ENCODE assay signal across 8 mouse cellular contexts in genomic region chr8:70594621-70595564, GRCm38 (mm10). TPM values are rescaled to one million over a fixed set of nuclear protein-coding genes. Genes with fewer than 3 reads are reported as not detected.
DNase-seq lines count a peak whose midpoint lies in the region; ATAC-seq and TF ChIP-seq lines count a peak whose summit lies in the region.

No protein-coding gene starts in this region.

- H3K9ac ChIP-seq in ES-Bruce4 (ENCODE audit: low read depth, poor library complexity, severe bottlenecking) = peak overlapping the region; percentile 78
- peak overlapping the region; percentile 68 for H3K9ac ChIP-seq in embryonic facial prominence, embryonic 12.5 days
- peak overlapping the region; percentile 60 for H3K9ac ChIP-seq in liver, embryonic 15.5 days
- H3K9ac ChIP-seq in neural tube, embryonic 14.5 days (replicated peaks; ENCODE audit: low read depth, low read length) = peak overlapping the region; percentile 73

- peak; percentile 65 for DNase-seq in cerebellum, adult 11-12 months
- DNase-seq in cerebellum, adult 9-10 months = no peak
- peak; percentile 72 for DNase-seq in induced T-regulatory cell, adult 2 months (ENCODE audit: low read depth)
- no peak for DNase-seq in adrenal gland, postnatal 4 days (ENCODE audit: low spot score in 2 of 2)

- H3K36me3 ChIP-seq in ES-Bruce4 (ENCODE audit: control insufficient read depth, insufficient read depth, low read length, poor library complexity, severe bottlenecking) = peaks cover 3% of the 10 kb centered on the region; the same call in 1 of the 2 replicates
- H3K36me3 ChIP-seq in embryonic facial prominence, embryonic 12.5 days = peaks cover 38% of the 10 kb centered on the region
- peaks cover 53% of the 10 kb centered on the region for H3K36me3 ChIP-seq in liver, embryonic 15.5 days (replicated peaks)
- H3K36me3 ChIP-seq in neural tube, embryonic 14.5 days (ENCODE audit: control insufficient read depth, insufficient read depth, low read length) = peaks cover 7% of the 10 kb centered on the region

- peaks cover 4% of the 10 kb centered on the region for H3K4me1 ChIP-seq in ES-Bruce4 (ENCODE audit: control insufficient read depth, insufficient read depth, low read length)
- H3K4me1 ChIP-seq in embryonic facial prominence, embryonic 12.5 days = peaks cover 55% of the 10 kb centered on the region
- peaks cover 81% of the 10 kb centered on the region for H3K4me1 ChIP-seq in liver, embryonic 15.5 days (replicated peaks)
- H3K4me1 ChIP-seq in neural tube, embryonic 14.5 days (ENCODE audit: control insufficient read depth, insufficient read depth, low read length) = peaks cover 37% of the 10 kb centered on the region

- peak overlapping the region; percentile 91 for H3K4me2 ChIP-seq in embryonic facial prominence, embryonic 12.5 days (replicated peaks)
- H3K4me2 ChIP-seq in liver, embryonic 15.5 days = peak overlapping the region; percentile 99
- peak overlapping the region; percentile 97 for H3K4me2 ChIP-seq in neural tube, embryonic 14.5 days (ENCODE audit: low read depth, low read length)

- WGBS in embryonic facial prominence, embryonic 12.5 days = 10% methylated on average over 81 of the region's 82 CpGs
- 12% methylated on average over 82 of the region's 82 CpGs for WGBS in liver, embryonic 15.5 days (ENCODE audit: insufficient replicate concordance)
- WGBS in neural tube, embryonic 14.5 days = 9% methylated on average over 81 of the region's 82 CpGs

- peak overlapping the region; percentile 80 for H3K4me3 ChIP-seq in ES-Bruce4 (ENCODE audit: low read depth, low read length)
- peak overlapping the region; percentile 68 for H3K4me3 ChIP-seq in embryonic facial prominence, embryonic 12.5 days
- H3K4me3 ChIP-seq in liver, embryonic 15.5 days (replicated peaks) = peak overlapping the region; percentile 65
- peak overlapping the region; percentile 62 for H3K4me3 ChIP-seq in neural tube, embryonic 14.5 days (ENCODE audit: low read depth, low read length)

- TF ChIP-seq CTCF in ES-Bruce4 (IDR thresholded peaks at IDR 0.05; ENCODE audit: low read depth, low read length) = no peak

- no peak for TF ChIP-seq EP300 in ES-Bruce4 (IDR thresholded peaks at IDR 0.05; ENCODE audit: insufficient read depth, low read depth, low read length)

- TF ChIP-seq POLR2A in ES-Bruce4 (IDR thresholded peaks at IDR 0.05; ENCODE audit: insufficient read depth, low read length) = no peak

- no peaks in the 10 kb centered on the region for H3K9me3 ChIP-seq in ES-Bruce4 (replicated peaks; ENCODE audit: control insufficient read depth, insufficient read depth, low read length, poor library complexity, severe bottlenecking)
- H3K9me3 ChIP-seq in embryonic facial prominence, embryonic 12.5 days = no peaks in the 10 kb centered on the region
- no peaks in the 10 kb centered on the region for H3K9me3 ChIP-seq in liver, embryonic 15.5 days (replicated peaks)
- H3K9me3 ChIP-seq in neural tube, embryonic 14.5 days (ENCODE audit: control insufficient read depth, low read length) = no peaks in the 10 kb centered on the region

- ATAC-seq in embryonic facial prominence, embryonic 12.5 days (ENCODE audit: insufficient number of reproducible peaks, insufficient read depth, low FRiP score, low TSS enrichment) = 0 out of 2 replicates have a peak, but pooled peaks have one; percentile 0
- peak; percentile 4; the same call in 1 of the 2 replicates for ATAC-seq in liver, embryonic 15.5 days (ENCODE audit: insufficient read depth)
- peak; percentile 25 for ATAC-seq in neural tube, embryonic 14.5 days (ENCODE audit: low read depth)

- no peak overlapping the region for H3K27ac ChIP-seq in ES-Bruce4 (ENCODE audit: insufficient read depth, low read length)
- H3K27ac ChIP-seq in embryonic facial prominence, embryonic 12.5 days = peak overlapping the region; percentile 88
- peak overlapping the region; percentile 76 for H3K27ac ChIP-seq in liver, embryonic 15.5 days (replicated peaks)
- H3K27ac ChIP-seq in neural tube, embryonic 14.5 days (ENCODE audit: low read depth, low read length) = peak overlapping the region; percentile 71

- H3K27me3 ChIP-seq in ES-Bruce4 (ENCODE audit: control insufficient read depth, insufficient read depth, low read length, poor library complexity, severe bottlenecking) = no peaks in the 10 kb centered on the region
- no peaks in the 10 kb centered on the region for H3K27me3 ChIP-seq in embryonic facial prominence, embryonic 12.5 days
- H3K27me3 ChIP-seq in liver, embryonic 15.5 days = no peaks in the 10 kb centered on the region
- no peaks in the 10 kb centered on the region for H3K27me3 ChIP-seq in neural tube, embryonic 14.5 days (ENCODE audit: control insufficient read depth, insufficient read depth, low read length)

RNA-seq across cellular contexts. Expression of gene Isyna1, which starts 0.7 kb away (rescaled TPM):
- 61.5 and 72.3 TPM in 2 replicates for polyA plus RNA-seq in ES-Bruce4 (2011; ENCODE audit: insufficient read depth, insufficient read length, low read depth, missing spikeins)
- polyA plus RNA-seq in embryonic facial prominence, embryonic 12.5 days (2016; fragmentation: Nextera tagmentation; extraction: Ambion mirVana) = 185 and 195 TPM in 2 replicates
- 43.2 and 44.7 TPM in 2 replicates for polyA plus RNA-seq in liver, embryonic 15.5 days (2015; fragmentation: Nextera tagmentation; extraction: Ambion mirVana)
- polyA plus RNA-seq in neural tube, embryonic 14.5 days (2014; fragmentation: Nextera tagmentation; extraction: Ambion mirVana) = 65.5 and 73.3 TPM in 2 replicates
- total RNA-seq in adrenal gland, postnatal 4 days (2021) = 10 to 100 TPM; 82.6 to 88.9 TPM

RNA-seq across cellular contexts. Expression of gene Ssbp4, which starts 13.8 kb away (rescaled TPM):
- polyA plus RNA-seq in ES-Bruce4 (2011; ENCODE audit: insufficient read depth, insufficient read length, low read depth, missing spikeins) = 49.9 and 50.2 TPM in 2 replicates
- polyA plus RNA-seq in embryonic facial prominence, embryonic 12.5 days (2016; fragmentation: Nextera tagmentation; extraction: Ambion mirVana) = 134 and 142 TPM in 2 replicates
- polyA plus RNA-seq in liver, embryonic 15.5 days (2015; fragmentation: Nextera tagmentation; extraction: Ambion mirVana) = 37.8 and 47.7 TPM in 2 replicates
- polyA plus RNA-seq in neural tube, embryonic 14.5 days (2014; fragmentation: Nextera tagmentation; extraction: Ambion mirVana) = 163 and 240 TPM in 2 replicates
- total RNA-seq in adrenal gland, postnatal 4 days (2021) = 100 to 1,000 TPM; 137 to 154 TPM

RNA-seq across cellular contexts. Expression of gene Lrrc25, which starts 21.1 kb away (rescaled TPM):
- polyA plus RNA-seq in ES-Bruce4 (2011; ENCODE audit: insufficient read depth, insufficient read length, low read depth, missing spikeins) = not detected in 2 replicates
- 1.1 and 1.2 TPM in 2 replicates for polyA plus RNA-seq in embryonic facial prominence, embryonic 12.5 days (2016; fragmentation: Nextera tagmentation; extraction: Ambion mirVana)
- polyA plus RNA-seq in liver, embryonic 15.5 days (2015; fragmentation: Nextera tagmentation; extraction: Ambion mirVana) = 7.2 and 7.4 TPM in 2 replicates
- polyA plus RNA-seq in neural tube, embryonic 14.5 days (2014; fragmentation: Nextera tagmentation; extraction: Ambion mirVana) = 0.20 and 1.8 TPM in 2 replicates
- total RNA-seq in adrenal gland, postnatal 4 days (2021) = 1 to 10 TPM; 2.9 to 3.8 TPM

RNA-seq across cellular contexts. Expression of gene Gdf15, which starts 37.4 kb away (rescaled TPM):
- polyA plus RNA-seq in ES-Bruce4 (2011; ENCODE audit: insufficient read depth, insufficient read length, low read depth, missing spikeins) = 1.9 and 2.1 TPM in 2 replicates
- polyA plus RNA-seq in embryonic facial prominence, embryonic 12.5 days (2016; fragmentation: Nextera tagmentation; extraction: Ambion mirVana) = not detected in 2 replicates
- 3.4 and 4.3 TPM in 2 replicates for polyA plus RNA-seq in liver, embryonic 15.5 days (2015; fragmentation: Nextera tagmentation; extraction: Ambion mirVana)
- polyA plus RNA-seq in neural tube, embryonic 14.5 days (2014; fragmentation: Nextera tagmentation; extraction: Ambion mirVana) = 0.54 TPM in 1 of 2 replicates, not detected in the other
- total RNA-seq in adrenal gland, postnatal 4 days (2021) = 1 to 10 TPM in 1 of 2 experiments, under 1 TPM in 1; 0.59 to 1.8 TPM

RNA-seq across cellular contexts. Expression of gene Ell, which starts 55.6 kb away (rescaled TPM):
- polyA plus RNA-seq in ES-Bruce4 (2011; ENCODE audit: insufficient read depth, insufficient read length, low read depth, missing spikeins) = 12.4 and 13.2 TPM in 2 replicates
- polyA plus RNA-seq in embryonic facial prominence, embryonic 12.5 days (2016; fragmentation: Nextera tagmentation; extraction: Ambion mirVana) = 19.1 TPM in 2 replicates
- polyA plus RNA-seq in liver, embryonic 15.5 days (2015; fragmentation: Nextera tagmentation; extraction: Ambion mirVana) = 11.8 and 14.2 TPM in 2 replicates
- polyA plus RNA-seq in neural tube, embryonic 14.5 days (2014; fragmentation: Nextera tagmentation; extraction: Ambion mirVana) = 16.7 and 17.8 TPM in 2 replicates
- 10 to 100 TPM; 31.0 to 32.4 TPM for total RNA-seq in adrenal gland, postnatal 4 days (2021)

Comparison
In these comparisons a context has a peak if more than half of its experiments do, and no peak if none do; other contexts are left out.
1. DNase-seq: peak in cerebellum, adult 11-12 months (single experiment) and induced T-regulatory cell, adult 2 months (single experiment); none in cerebellum, adult 9-10 months (single experiment) and adrenal gland, postnatal 4 days (0 of 2).
2. Peak in every context shown above with its lines, with median percentiles within 50 percentile points of each other: H3K4me3 ChIP-seq, H3K9ac ChIP-seq, ATAC-seq and H3K4me2 ChIP-seq.